Mouse (Mus musculus) embryonic facial prominence, embryonic 13.5 days (tissue): ENCODE results near the gene Rab11fip3. TPM values are rescaled to one million over a fixed set of nuclear protein-coding genes. Genes with fewer than 3 reads are reported as not detected.
A peak's percentile ranks its signal among the peaks of the same experiment; 100 is the strongest.

ENCODE experiments used
- ATAC-seq: fragments of 200-750 bp; cut with Nextera tagmentation; 2 replicates; pipeline ENCODE4 v1.8.0; 2017; ENCODE audit warnings: low read depth; ENCODE audit not compliant: insufficient number of reproducible peaks, insufficient read depth, low FRiP score, low TSS enrichment
- H3K27ac ChIP-seq: fragments of 300-500 bp; sonication (generic); 2 replicates; pipeline ENCODE4 v1.5.1; 2015; ENCODE audit warnings: moderate library complexity, mild to moderate bottlenecking, inconsistent platforms
- H3K27me3 ChIP-seq: fragments of 300-500 bp; sonication (generic); 2 replicates; pipeline ENCODE4 v1.6.1; 2015; ENCODE audit warnings: mild to moderate bottlenecking, inconsistent platforms
- H3K36me3 ChIP-seq: fragments of 300-500 bp; sonication (generic); 2 replicates; pipeline ENCODE4 v1.6.1; 2015; ENCODE audit warnings: mild to moderate bottlenecking, inconsistent platforms
- H3K4me1 ChIP-seq: fragments of 300-500 bp; sonication (generic); 2 replicates; pipeline ENCODE4 v1.6.1; 2015; ENCODE audit warnings: inconsistent platforms
- H3K4me2 ChIP-seq: fragments of 300-500 bp; sonication (generic); 2 replicates; pipeline ENCODE4 v1.6.1; 2015; ENCODE audit warnings: moderate library complexity, mild to moderate bottlenecking, inconsistent platforms
- H3K4me3 ChIP-seq: fragments of 300-500 bp; sonication (generic); 2 replicates; pipeline ENCODE4 v1.5.1; 2015; ENCODE audit warnings: mild to moderate bottlenecking, inconsistent platforms
- H3K9ac ChIP-seq: fragments of 300-500 bp; sonication (generic); 2 replicates; pipeline ENCODE4 v1.6.1; 2015; ENCODE audit warnings: mild to moderate bottlenecking, inconsistent platforms
- H3K9me3 ChIP-seq: fragments of 300-500 bp; sonication (generic); 2 replicates; pipeline ENCODE4 v1.6.1; 2016; ENCODE audit warnings: inconsistent platforms
- WGBS: fragments of 180-500 bp; shearing (Covaris S2); methylation state at CpG from one replicate; pipeline ENCODE4 v1.1.7; 2015; ENCODE audit warnings: mixed read lengths; 5-methylcytosine and 5-hydroxymethylcytosine counted together
- polyA plus RNA-seq: library from polyadenylated mRNA; unstranded; fragments of >200 nt; fragmentation: Nextera tagmentation; extraction: Ambion mirVana; gene quantifications from 2 replicates; pipeline ENCODE4 v1.2.1, GENCODE M21; 2015

Gene Rab11fip3
- polyA plus RNA-seq, 1 experiment from 2014 or later = 22.8 TPM

DNA sequence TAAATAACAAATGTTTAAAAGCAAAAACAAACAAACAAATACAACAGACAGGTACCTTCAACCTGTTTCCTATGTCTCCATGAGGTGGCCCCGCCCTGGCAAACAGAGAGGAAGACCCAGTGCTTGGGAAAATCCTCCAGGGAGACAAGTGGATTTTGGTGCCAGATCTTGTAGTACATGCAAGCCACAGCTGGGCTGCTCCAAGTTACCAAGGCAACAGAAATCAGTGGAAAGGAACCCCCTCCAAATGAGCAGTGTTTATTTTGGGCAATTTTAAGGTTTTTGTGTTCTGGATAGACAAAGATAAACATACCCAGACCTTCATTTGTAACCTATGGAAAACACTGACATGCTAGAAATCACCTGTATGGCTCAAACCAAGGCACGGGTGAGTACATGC lies 9.5 kb upstream of the Rab11fip3 start:
- no peak overlapping the region for H3K4me2 ChIP-seq
- no peak overlapping the region for H3K9ac ChIP-seq
- no peaks in the 10 kb centered on the region for H3K27me3 ChIP-seq
- H3K4me1 ChIP-seq = no peaks in the 10 kb centered on the region
- no peaks in the 10 kb centered on the region for H3K9me3 ChIP-seq
- H3K36me3 ChIP-seq = peaks cover 14% of the 10 kb centered on the region
- no peak overlapping the region for H3K4me3 ChIP-seq
- no peak overlapping the region for H3K27ac ChIP-seq
- no peak for ATAC-seq
- 87% methylated on average over 2 of the region's 2 CpGs for WGBS

DNA sequence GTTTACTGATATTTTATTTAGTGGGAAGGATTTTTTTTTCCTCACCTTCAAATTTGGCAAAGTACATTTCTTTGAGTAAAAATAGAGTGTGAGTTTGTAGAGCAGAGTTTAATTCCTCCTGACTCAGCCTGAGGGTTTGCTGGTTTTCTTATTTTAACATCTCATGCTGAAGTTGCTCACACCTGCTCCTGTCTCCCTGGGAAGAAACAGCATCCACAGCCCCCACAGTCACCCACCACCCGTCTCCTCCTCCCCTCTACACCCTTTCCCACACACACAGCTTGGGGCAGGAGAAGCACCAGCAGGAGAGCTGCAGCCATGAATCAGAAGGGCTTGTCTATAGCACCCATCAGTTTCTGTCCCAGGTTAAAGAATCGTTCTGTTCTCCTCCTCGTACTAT lies 5.9 kb upstream of the Rab11fip3 start:
- 64% methylated on average over 3 of the region's 3 CpGs for WGBS

GRCm38 (mm10) chr17:26070136-26070535 lies 781 bp upstream of the Rab11fip3 start:
- H3K4me1 ChIP-seq = peaks cover 38% of the 10 kb centered on the region
- peaks cover 3% of the 10 kb centered on the region for H3K36me3 ChIP-seq
- peak overlapping the region; percentile 72 for H3K4me3 ChIP-seq
- peak overlapping the region; percentile 88; the same call in 1 of the 2 replicates for H3K9ac ChIP-seq
- 42% methylated on average over 6 of the region's 6 CpGs for WGBS
- no peak overlapping the region for H3K27ac ChIP-seq
- peak overlapping the region; percentile 99 for H3K4me2 ChIP-seq
- H3K9me3 ChIP-seq = no peaks in the 10 kb centered on the region
- H3K27me3 ChIP-seq = 0 out of 2 replicates have a peak, but pooled peaks cover 3% of the 10 kb centered on the region
- no peak for ATAC-seq

More for the DNA sequence above, 5.9 kb upstream of the Rab11fip3 start:
- Histone ChIP-seq H3K4me3 (no peak overlapping the region), H3K9ac (no peak overlapping the region), H3K27ac (no peak overlapping the region), H3K36me3 (no peaks in the 10 kb centered on the region), H3K9me3 (no peaks in the 10 kb centered on the region), H3K4me1 (no peaks in the 10 kb centered on the region), H3K27me3 (0 out of 2 replicates have a peak, but pooled peaks cover 3% of the 10 kb centered on the region), H3K4me2 (no peak overlapping the region)
- ATAC-seq = no peak

DNA sequence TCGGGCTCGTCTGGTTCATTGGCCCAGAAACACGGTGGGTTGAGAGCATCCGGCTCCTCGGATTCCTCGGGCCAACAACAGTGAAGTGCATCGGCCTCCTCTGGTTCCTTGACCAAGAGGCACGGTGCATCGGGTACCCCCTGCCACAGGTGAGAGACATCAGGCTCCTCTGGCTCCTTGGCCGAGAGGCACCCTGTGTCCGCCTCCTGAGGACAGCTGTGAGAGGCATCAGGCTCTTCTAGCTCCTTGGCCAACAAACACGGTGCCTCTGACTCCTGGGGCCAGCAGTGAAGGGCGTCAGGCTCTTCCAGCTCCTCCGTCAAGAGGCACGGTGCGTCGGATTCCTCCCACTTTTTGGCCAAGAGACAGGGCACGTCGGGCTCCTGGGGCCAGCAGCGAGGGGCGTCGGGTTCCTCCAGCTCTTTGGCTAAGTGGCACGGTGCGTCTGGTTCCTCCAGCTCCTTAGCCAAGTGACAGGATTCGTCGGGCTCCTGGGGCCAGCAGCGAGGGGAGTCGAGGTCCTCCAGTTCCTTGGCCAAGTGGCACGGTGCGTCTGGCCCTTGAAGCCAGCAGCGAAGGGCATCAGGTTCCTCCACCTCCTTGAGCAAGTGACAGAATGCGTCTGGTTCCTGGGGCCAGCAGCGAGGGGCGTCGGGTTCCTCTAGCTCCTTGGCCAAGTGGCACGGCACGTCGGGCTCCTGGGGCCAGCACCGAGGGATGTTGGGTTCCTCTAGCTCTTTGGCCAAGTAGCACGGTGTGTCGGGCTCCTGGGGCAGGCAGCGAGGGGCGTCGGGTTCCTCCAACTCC lies 1.1 kb downstream of the Rab11fip3 start:
- WGBS = under 1% methylated on average over 44 of the region's 44 CpGs
- no peaks in the 10 kb centered on the region for H3K9me3 ChIP-seq
- H3K27me3 ChIP-seq = 0 out of 2 replicates have a peak, but pooled peaks cover 3% of the 10 kb centered on the region
- peak overlapping the region; percentile 99 for H3K4me2 ChIP-seq
- no peak for ATAC-seq
- H3K4me3 ChIP-seq = peak overlapping the region; percentile 72
- peak overlapping the region; percentile 88 for H3K9ac ChIP-seq
- H3K27ac ChIP-seq = 0 out of 2 replicates have a peak overlapping the region, but pooled peaks have one; percentile 83
- peaks cover 20% of the 10 kb centered on the region for H3K36me3 ChIP-seq
- peaks cover 50% of the 10 kb centered on the region for H3K4me1 ChIP-seq

GRCm38 (mm10) chr17:26066488-26067020 lies 2.8 kb downstream of the Rab11fip3 start:
- Histone ChIP-seq H3K9ac (peak overlapping the region; percentile 88), H3K4me1 (peaks cover 50% of the 10 kb centered on the region), H3K27me3 (0 out of 2 replicates have a peak, but pooled peaks cover 3% of the 10 kb centered on the region), H3K36me3 (peaks cover 28% of the 10 kb centered on the region), H3K4me3 (peak overlapping the region; percentile 72), H3K4me2 (peak overlapping the region; percentile 99), H3K9me3 (no peaks in the 10 kb centered on the region), H3K27ac (no peak overlapping the region)
- no peak for ATAC-seq
- whole genome bisulfite sequencing = 94% methylated on average over 7 of the region's 7 CpGs

GRCm38 (mm10) chr17:26064916-26065315 lies 4.4 kb downstream of the Rab11fip3 start:
- Histone ChIP-seq H3K9me3 (no peaks in the 10 kb centered on the region), H3K36me3 (peaks cover 30% of the 10 kb centered on the region), H3K4me3 (no peak overlapping the region), H3K27ac (no peak overlapping the region), H3K4me2 (no peak overlapping the region), H3K27me3 (no peaks in the 10 kb centered on the region), H3K4me1 (peaks cover 48% of the 10 kb centered on the region), H3K9ac (peak overlapping the region; percentile 3; the same call in 1 of the 2 replicates)
- WGBS = 81% methylated on average over 6 of the region's 6 CpGs
- ATAC-seq = no peak

- Histone ChIP-seq H3K4me1 (peaks cover 7% of the 10 kb centered on the region), H3K9ac (no peak overlapping the region), H3K9me3 (no peaks in the 10 kb centered on the region), H3K27ac (no peak overlapping the region), H3K27me3 (no peaks in the 10 kb centered on the region), H3K36me3 (peaks cover 62% of the 10 kb centered on the region), H3K4me2 (no peak overlapping the region), H3K4me3 (no peak overlapping the region)
- no peak for ATAC-seq
- WGBS = 69% methylated on average over 9 of the region's 9 CpGs
Observed at GRCm38 (mm10) chr17:26057787-26058567, 11.4 kb downstream of the Rab11fip3 start.

DNA sequence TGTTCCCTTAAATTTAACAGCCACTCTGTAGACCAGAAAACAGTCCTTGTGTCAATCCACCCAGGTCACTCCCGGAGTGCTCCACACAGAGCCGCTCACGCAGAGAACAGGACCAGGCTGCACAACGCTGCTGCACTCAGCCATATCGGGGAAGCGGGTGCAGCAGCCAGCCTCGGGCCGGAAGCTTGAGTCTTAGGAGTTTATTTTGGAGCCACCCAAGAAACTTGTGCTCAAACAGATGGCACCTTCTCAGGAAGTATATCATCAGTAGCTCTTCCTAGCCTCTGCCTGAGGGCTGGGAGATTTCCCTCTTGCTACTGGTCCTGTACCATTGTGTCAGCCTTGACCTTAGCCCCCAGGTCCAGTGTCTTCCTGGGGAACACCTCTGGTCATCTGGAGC lies 12.1 kb downstream of the Rab11fip3 start:
- Histone ChIP-seq H3K9ac (no peak overlapping the region), H3K36me3 (peaks cover 57% of the 10 kb centered on the region), H3K27ac (no peak overlapping the region), H3K4me3 (no peak overlapping the region), H3K4me1 (peaks cover 7% of the 10 kb centered on the region), H3K27me3 (no peaks in the 10 kb centered on the region), H3K4me2 (no peak overlapping the region), H3K9me3 (no peaks in the 10 kb centered on the region)
- no peak for ATAC-seq
- WGBS = 92% methylated on average over 8 of the region's 8 CpGs

GRCm38 (mm10) chr17:26055164-26055563 lies 14.2 kb downstream of the Rab11fip3 start:
- Histone ChIP-seq H3K27me3 (no peaks in the 10 kb centered on the region), H3K27ac (no peak overlapping the region), H3K9me3 (no peaks in the 10 kb centered on the region), H3K4me3 (no peak overlapping the region), H3K4me2 (no peak overlapping the region), H3K9ac (no peak overlapping the region), H3K36me3 (peaks cover 56% of the 10 kb centered on the region), H3K4me1 (peaks cover 7% of the 10 kb centered on the region)
- no peak for ATAC-seq
- 60% methylated on average over 6 of the region's 6 CpGs for WGBS

DNA sequence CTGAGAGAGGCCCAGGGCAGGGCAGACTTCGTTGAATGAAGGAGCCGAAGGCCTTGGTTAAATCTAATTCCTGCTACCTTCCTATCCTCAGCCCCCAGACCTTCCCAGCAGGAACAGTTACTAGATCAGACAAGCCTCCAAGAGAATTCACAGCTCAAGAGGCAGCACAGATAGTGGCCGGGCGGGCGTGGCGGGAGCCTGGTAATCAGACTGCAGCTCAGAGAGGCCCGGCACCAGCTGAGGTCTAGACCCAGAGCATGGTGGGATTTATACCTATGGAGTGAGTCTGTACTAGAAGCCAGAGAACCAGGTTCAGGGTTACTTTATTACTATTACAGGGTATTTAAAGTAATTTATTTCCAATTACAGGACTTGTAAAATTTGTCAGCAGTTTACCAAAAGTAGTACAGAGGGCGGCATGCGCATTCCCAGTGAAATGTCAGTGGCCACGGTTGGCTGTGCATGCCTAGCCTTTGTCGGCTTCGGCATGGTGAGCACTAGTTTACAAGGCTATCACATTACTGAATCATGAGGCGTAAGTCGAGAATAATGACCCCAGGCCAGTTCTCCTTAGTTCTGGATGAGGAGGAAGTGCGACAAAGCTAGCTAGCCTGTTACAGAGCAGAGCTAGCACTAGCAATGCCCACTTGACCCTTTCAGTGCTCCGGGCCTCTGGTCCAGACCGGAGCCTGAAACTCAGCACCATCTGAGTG lies 15.1 kb downstream of the Rab11fip3 start:
- peak overlapping the region; percentile 1; the same call in 1 of the 2 replicates for H3K27ac ChIP-seq
- H3K4me1 ChIP-seq = peaks cover 7% of the 10 kb centered on the region
- no peak overlapping the region for H3K4me2 ChIP-seq
- H3K9ac ChIP-seq = no peak overlapping the region
- no peak overlapping the region for H3K4me3 ChIP-seq
- H3K9me3 ChIP-seq = no peaks in the 10 kb centered on the region
- 48% methylated on average over 17 of the region's 17 CpGs for WGBS
- H3K36me3 ChIP-seq = peaks cover 48% of the 10 kb centered on the region
- no peak for ATAC-seq
- no peaks in the 10 kb centered on the region for H3K27me3 ChIP-seq

GRCm38 (mm10) chr17:26052706-26053105 lies 16.6 kb downstream of the Rab11fip3 start:
- 92% methylated on average over 4 of the region's 4 CpGs for WGBS
- Histone ChIP-seq H3K4me1 (peaks cover 7% of the 10 kb centered on the region), H3K36me3 (peaks cover 37% of the 10 kb centered on the region), H3K4me2 (no peak overlapping the region), H3K4me3 (no peak overlapping the region), H3K27me3 (no peaks in the 10 kb centered on the region), H3K27ac (no peak overlapping the region), H3K9me3 (no peaks in the 10 kb centered on the region), H3K9ac (no peak overlapping the region)
- ATAC-seq = no peak
